Mouse (Mus musculus) hindbrain, embryonic 14.5 days (tissue): ENCODE results near the gene Hvcn1. TPM values are rescaled to one million over a fixed set of nuclear protein-coding genes. Genes with fewer than 3 reads are reported as not detected.

Experiments used
- ATAC-seq: fragments of 200-750 bp; cut with Nextera tagmentation; 2 replicates; pipeline ENCODE4 v1.8.0; 2017; ENCODE audit warnings: moderate number of reproducible peaks, mild to moderate bottlenecking, moderate TSS enrichment, moderate library complexity; ENCODE audit not compliant: low FRiP score
- DNase-seq: peaks from one replicate; pipeline ENCODE4 v3.0.0-alpha.2; 2015; ENCODE audit warnings: low spot score
- H3K27ac ChIP-seq: fragments of 300-500 bp; sonication (generic); 2 replicates; pipeline ENCODE4 v1.5.1; 2014; ENCODE audit warnings: mild to moderate bottlenecking, moderate library complexity
- H3K27me3 ChIP-seq: fragments of 300-500 bp; sonication (generic); 2 replicates; pipeline ENCODE4 v1.6.1; 2014; ENCODE audit warnings: mild to moderate bottlenecking, low read length, mixed read lengths; ENCODE audit not compliant: control insufficient read depth, insufficient read depth
- H3K36me3 ChIP-seq: fragments of 300-500 bp; sonication (generic); replicated peaks from 2 replicates; pipeline ENCODE4 v1.6.1; 2014; ENCODE audit not compliant: control insufficient read depth, insufficient read depth
- H3K4me1 ChIP-seq: fragments of 300-500 bp; sonication (generic); replicated peaks from 2 replicates; pipeline ENCODE4 v1.6.1; 2014; ENCODE audit warnings: antibody characterized with exemption, low read length, mixed read lengths; ENCODE audit not compliant: control insufficient read depth, insufficient read depth
- H3K4me2 ChIP-seq: fragments of 300-500 bp; sonication (generic); replicated peaks from 2 replicates; pipeline ENCODE4 v1.6.1; 2014; ENCODE audit warnings: mild to moderate bottlenecking, moderate library complexity
- H3K4me3 ChIP-seq: fragments of 300-500 bp; sonication (generic); replicated peaks from 2 replicates; pipeline ENCODE4 v1.5.1; 2014; ENCODE audit warnings: mild to moderate bottlenecking, low read length
- H3K9ac ChIP-seq: fragments of 300-500 bp; sonication (generic); 2 replicates; pipeline ENCODE4 v1.6.1; 2014
- H3K9me3 ChIP-seq: fragments of 300-500 bp; sonication (generic); 2 replicates; pipeline ENCODE4 v1.6.1; 2016; ENCODE audit warnings: low read length; ENCODE audit not compliant: control insufficient read depth
- WGBS: fragments of 180-500 bp; shearing (Covaris S2); extraction: QIAGEN DNeasy Blood & Tissue Kit; methylation state at CpG from one replicate; pipeline ENCODE4 v1.1.7; 2014; 5-methylcytosine and 5-hydroxymethylcytosine counted together
- polyA plus RNA-seq: library from polyadenylated mRNA; unstranded; fragments of >200 nt; fragmentation: Nextera tagmentation; extraction: Ambion mirVana; gene quantifications from 2 replicates; pipeline ENCODE4 v1.2.1, GENCODE M21; 2014

Hvcn1 gene
- polyA plus RNA-seq, 1 experiment from 2014 or later = 1.5 TPM

DNA sequence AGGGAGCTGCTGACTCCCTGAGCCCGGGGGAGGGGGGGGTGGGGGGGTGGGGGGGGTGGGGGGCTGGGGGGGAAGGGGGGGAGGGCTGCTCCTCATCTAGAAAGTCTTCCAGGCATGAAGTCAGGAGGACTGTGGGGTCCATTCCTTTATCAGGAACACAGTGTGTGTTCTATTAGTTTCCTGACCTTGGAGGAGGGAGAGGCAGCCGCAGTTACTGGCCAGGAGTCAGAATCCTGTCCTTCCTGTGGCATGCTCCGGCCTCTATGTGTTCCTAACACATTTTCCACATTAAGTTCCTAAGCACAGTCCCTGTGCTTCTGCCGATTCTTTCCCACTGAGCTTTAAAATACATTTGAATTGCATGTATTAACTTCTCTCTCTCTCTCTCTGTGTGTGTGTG, 22.2 kb downstream of the Hvcn1 start:
- no peak overlapping the region for H3K9ac ChIP-seq
- H3K4me1 ChIP-seq = no peaks in the 10 kb centered on the region
- no peak for DNase-seq
- no peak for ATAC-seq
- H3K27me3 ChIP-seq = no peaks in the 10 kb centered on the region
- WGBS = 62% methylated on average over 4 of the region's 4 CpGs
- H3K4me2 ChIP-seq = no peak overlapping the region
- no peak overlapping the region for H3K27ac ChIP-seq
- no peaks in the 10 kb centered on the region for H3K9me3 ChIP-seq
- no peaks in the 10 kb centered on the region for H3K36me3 ChIP-seq
- no peak overlapping the region for H3K4me3 ChIP-seq

DNA sequence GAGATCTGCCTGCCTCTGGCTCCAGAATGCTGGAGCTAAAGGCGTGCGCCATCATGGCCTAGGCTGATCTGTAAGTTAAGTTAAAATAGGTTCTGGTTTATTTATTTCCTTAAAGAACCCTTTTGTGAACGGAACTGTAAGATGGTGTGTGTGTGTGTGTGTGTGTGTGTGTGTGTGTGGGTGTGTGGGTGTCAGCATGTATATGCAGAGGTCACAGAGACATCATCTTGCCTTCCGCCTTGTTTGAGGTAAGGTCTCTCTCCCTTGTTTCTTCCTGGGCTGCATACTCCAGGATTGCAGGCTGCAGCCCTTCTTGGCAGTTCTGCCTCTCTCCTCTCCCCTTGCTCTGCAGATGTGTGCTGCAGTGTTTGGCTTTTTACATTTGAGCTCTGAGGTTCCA, 24.2 kb downstream of the Hvcn1 start:
- WGBS = 91% methylated on average over 4 of the region's 4 CpGs
- no peak overlapping the region for H3K27ac ChIP-seq

DNA sequence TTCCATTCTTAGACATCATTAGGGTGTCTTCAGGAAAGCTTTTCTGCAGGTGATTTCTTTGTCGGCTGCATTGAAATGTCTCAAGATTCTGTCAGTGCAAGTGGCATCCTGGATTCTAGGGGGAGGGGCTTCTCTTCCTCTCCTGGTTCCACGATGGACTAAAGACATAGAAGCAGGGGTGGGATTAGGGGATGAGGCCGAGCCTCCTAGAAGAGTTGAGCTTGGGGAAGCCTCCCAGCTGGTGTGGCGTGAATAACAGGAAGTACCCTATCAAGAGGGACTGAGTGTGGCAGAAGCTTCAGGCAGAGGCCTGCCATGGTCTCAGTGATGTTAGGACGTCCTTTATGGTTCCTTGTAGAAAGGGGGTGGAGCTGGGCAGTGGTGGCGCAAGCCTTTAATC, 24.8 kb downstream of the Hvcn1 start:
- no peak for ATAC-seq
- no peak for DNase-seq
- Histone ChIP-seq H3K9me3 (no peaks in the 10 kb centered on the region), H3K27ac (no peak overlapping the region), H3K4me2 (no peak overlapping the region), H3K4me3 (no peak overlapping the region), H3K27me3 (no peaks in the 10 kb centered on the region), H3K4me1 (no peaks in the 10 kb centered on the region), H3K9ac (no peak overlapping the region), H3K36me3 (no peaks in the 10 kb centered on the region)
- WGBS = 85% methylated on average over 6 of the region's 6 CpGs

More for the DNA sequence above, 24.2 kb downstream of the Hvcn1 start:
- Histone ChIP-seq H3K4me2 (no peak overlapping the region), H3K9ac (no peak overlapping the region), H3K27me3 (no peaks in the 10 kb centered on the region), H3K4me1 (no peaks in the 10 kb centered on the region), H3K9me3 (no peaks in the 10 kb centered on the region), H3K36me3 (no peaks in the 10 kb centered on the region), H3K4me3 (no peak overlapping the region)
- DNase-seq (no peak), ATAC-seq (no peak)

DNA sequence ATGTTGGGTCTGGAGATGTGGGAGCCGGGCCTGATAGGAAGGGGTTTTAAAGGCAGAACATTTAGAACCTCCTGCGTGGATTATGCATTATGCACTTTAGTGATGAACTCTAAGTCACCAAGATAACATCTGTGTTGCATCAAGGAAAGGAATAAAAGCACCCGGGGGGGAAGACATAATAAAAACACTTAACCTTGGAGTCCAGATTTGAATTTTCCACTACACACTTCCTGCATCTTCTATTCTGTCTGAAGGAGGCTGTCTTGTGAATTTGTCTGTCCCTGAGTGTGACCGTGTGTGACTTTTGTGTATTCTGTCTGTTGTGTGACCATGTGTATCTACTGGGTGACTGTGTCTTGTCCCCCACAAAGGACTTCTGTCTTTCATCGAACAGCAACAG, 25.4 kb downstream of the Hvcn1 start:
- Histone ChIP-seq H3K4me2 (no peak overlapping the region), H3K9ac (no peak overlapping the region), H3K9me3 (no peaks in the 10 kb centered on the region), H3K27ac (no peak overlapping the region), H3K36me3 (no peaks in the 10 kb centered on the region), H3K4me1 (no peaks in the 10 kb centered on the region), H3K4me3 (no peak overlapping the region), H3K27me3 (no peaks in the 10 kb centered on the region)
- no peak for DNase-seq
- 87% methylated on average over 5 of the region's 5 CpGs for WGBS
- no peak for ATAC-seq

DNA sequence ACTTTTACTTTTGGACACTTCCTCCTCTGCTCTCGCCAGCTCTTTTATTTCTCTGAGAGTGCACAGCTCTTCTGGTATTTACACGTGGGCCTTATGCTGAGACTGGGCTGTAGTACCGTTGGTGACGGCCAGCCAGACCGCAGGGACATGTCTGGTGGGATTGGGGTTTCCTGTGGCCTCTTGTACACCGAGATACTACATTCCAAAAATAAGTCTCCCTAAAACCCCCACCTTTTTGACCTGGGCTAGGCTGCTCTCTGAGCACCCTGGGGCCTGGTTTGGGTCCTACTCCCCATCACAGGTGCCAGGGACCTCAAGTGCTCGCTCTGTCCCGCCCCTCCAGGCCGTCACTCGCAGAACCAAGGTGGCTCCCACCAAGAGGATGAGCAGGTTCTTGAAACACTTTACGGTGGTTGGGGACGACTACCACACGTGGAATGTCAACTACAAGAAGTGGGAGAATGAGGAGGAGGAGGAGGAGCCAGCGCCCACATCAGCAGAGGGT, 26.5 kb downstream of the Hvcn1 start:
- H3K9ac ChIP-seq = no peak overlapping the region
- no peak for ATAC-seq
- H3K27me3 ChIP-seq = no peaks in the 10 kb centered on the region
- H3K4me1 ChIP-seq = no peaks in the 10 kb centered on the region
- no peaks in the 10 kb centered on the region for H3K9me3 ChIP-seq
- no peak overlapping the region for H3K4me2 ChIP-seq
- no peak overlapping the region for H3K27ac ChIP-seq
- WGBS = 88% methylated on average over 14 of the region's 14 CpGs
- DNase-seq = no peak
- no peaks in the 10 kb centered on the region; the same call in 1 of the 2 replicates for H3K36me3 ChIP-seq
- no peak overlapping the region for H3K4me3 ChIP-seq

DNA sequence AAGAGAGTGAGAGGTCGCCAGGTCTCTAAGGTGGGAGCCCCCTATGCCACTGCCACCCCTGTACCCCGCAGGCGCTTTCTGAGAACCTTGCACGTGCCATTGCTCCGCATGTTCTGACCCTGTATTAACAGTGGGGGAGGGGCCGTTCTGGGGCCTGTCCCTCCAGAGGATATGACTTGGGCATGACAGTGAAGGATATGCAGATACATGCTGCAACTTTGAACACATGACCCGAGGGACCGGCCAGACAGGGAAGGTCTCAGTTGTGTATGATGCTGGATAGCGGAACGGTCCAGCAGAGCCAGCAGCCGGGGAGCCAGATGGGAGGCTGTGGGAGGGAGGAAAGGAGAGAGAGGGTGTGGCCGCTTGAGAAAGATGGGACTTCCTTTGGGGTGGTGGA, 27.1 kb downstream of the Hvcn1 start:
- Histone ChIP-seq H3K4me3 (no peak overlapping the region), H3K9ac (no peak overlapping the region), H3K27ac (no peak overlapping the region), H3K36me3 (no peaks in the 10 kb centered on the region; the same call in 1 of the 2 replicates), H3K9me3 (no peaks in the 10 kb centered on the region), H3K4me2 (no peak overlapping the region), H3K4me1 (no peaks in the 10 kb centered on the region), H3K27me3 (no peaks in the 10 kb centered on the region)
- DNase-seq (no peak), ATAC-seq (no peak)
- WGBS = 78% methylated on average over 12 of the region's 12 CpGs

DNA sequence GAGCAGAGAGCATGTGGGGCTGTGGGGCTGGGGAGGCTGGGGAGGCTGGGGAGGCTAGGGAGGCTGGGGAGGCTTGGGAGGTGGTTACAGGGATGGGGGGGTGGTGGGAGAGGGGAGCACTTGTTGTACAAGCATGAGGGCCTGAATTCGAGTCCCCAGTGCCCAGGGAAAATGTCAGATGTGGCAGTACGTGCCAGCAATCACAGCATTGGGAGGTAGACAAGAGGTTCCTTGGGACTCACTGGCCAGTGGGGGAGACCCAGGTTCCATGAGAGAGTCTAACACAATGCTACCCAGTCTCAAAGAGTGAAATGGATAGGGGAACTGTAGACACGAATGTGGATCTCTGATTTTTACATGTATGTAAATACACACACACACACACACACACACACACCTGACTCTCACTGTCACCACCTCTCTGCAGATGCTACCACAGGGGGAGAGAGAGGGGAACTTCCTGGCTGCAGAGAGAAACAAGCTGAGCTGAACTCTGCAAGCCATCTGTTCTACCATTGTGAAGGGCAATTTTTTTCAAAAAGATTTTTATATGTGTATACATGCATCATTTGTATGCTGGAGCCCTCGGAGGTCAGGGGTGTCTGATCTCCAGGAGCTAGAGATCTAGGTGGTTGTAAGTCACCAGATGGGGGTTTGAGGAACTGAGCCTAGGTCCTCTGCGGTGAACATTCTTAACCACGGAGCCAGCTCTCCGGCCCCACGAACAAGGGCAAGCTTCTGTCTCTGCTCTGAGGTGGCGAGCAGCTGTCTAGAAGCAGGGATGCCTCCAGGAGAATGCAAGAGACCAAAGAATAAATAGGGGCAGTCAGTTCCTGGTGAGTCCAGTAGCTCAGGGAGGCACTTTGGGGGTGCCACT, 28.0 kb downstream of the Hvcn1 start:
- Histone ChIP-seq H3K9me3 (no peaks in the 10 kb centered on the region), H3K27me3 (no peaks in the 10 kb centered on the region), H3K9ac (no peak overlapping the region), H3K27ac (no peak overlapping the region), H3K4me2 (no peak overlapping the region), H3K36me3 (no peaks in the 10 kb centered on the region; the same call in 1 of the 2 replicates), H3K4me3 (no peak overlapping the region), H3K4me1 (no peaks in the 10 kb centered on the region)
- no peak for ATAC-seq
- DNase-seq = no peak
- WGBS = 82% methylated on average over 9 of the region's 9 CpGs

DNA sequence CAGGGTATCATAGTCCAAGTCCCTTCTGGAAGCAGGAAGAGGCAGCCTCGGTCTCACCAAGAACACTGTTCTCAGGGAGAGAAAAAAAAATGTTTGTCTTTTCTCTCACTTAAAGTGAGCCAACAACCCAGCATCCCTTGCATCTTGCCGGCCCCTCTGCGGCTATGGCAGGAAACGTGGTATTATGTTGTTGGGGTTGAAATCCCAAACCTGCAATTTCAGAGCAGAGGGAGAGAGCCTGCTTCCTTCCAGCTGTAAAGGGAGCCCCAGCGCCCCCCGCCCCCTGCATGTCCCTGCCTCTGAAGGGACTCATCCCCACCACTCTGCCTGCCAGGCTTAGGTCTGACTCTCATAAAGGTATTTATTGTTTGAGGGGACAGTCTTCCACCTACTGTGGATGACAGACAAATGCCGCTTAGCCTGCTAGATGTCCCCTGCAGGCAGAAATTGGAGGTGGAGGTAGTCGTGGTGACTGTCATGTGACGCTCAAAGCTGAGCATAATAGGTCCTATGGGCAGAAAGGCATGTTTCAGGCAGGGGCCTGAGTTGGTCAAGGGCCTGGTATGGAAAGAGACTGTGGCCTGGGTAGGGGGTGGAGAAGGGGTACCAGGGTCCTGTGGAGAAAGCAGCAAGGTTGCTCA, 28.7 kb downstream of the Hvcn1 start:
- Histone ChIP-seq H3K4me3 (no peak overlapping the region), H3K4me2 (no peak overlapping the region), H3K9ac (no peak overlapping the region), H3K9me3 (no peaks in the 10 kb centered on the region), H3K36me3 (no peaks in the 10 kb centered on the region; the same call in 1 of the 2 replicates), H3K4me1 (no peaks in the 10 kb centered on the region), H3K27ac (no peak overlapping the region), H3K27me3 (no peaks in the 10 kb centered on the region)
- no peak for ATAC-seq
- WGBS = 70% methylated on average over 9 of the region's 9 CpGs
- no peak for DNase-seq

DNA sequence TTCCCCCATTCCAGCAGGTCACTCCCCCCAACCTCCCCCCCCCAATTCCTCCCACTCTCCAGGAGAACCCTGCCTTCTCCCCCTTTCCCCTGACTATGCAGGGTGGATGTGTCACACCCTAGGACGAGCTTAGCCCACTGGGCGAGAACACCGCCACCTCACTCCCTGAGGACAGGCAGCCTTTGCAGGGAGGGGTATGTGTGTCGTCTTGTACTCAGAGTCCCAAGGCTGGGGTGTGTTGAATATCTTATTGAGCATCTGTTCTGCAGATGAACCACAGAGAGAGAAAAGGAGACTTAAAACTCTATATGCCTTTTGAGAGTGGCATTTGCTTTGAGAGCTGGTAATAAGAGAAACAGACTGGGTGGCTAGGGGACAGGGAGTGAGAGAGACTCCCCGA, 30.6 kb downstream of the Hvcn1 start:
- Histone ChIP-seq H3K4me3 (no peak overlapping the region), H3K4me2 (no peak overlapping the region), H3K9me3 (no peaks in the 10 kb centered on the region), H3K9ac (no peak overlapping the region), H3K27ac (no peak overlapping the region), H3K36me3 (peaks cover 6% of the 10 kb centered on the region), H3K27me3 (no peaks in the 10 kb centered on the region), H3K4me1 (no peaks in the 10 kb centered on the region)
- DNase-seq (no peak), ATAC-seq (no peak)
- WGBS = 69% methylated on average over 5 of the region's 5 CpGs
